ENCODE assay signal across 21 mouse cellular contexts in genomic region chr4:84449246-84450005, GRCm38 (mm10).
DNase-seq lines count a peak whose midpoint lies in the region; ATAC-seq and TF ChIP-seq lines count a peak whose summit lies in the region.
"Had no signal": no experiment of that assay in that cellular context is flagged by ENCODE, and none has a peak within 500 bp of the region (broad histone marks: within the 10 kb centered on the region; RNA-seq: fewer than 3 reads in every experiment).

No protein-coding gene starts in this region.

- peak overlapping the region; percentile 90 for H3K27ac ChIP-seq in kidney, adult 2 months (ENCODE audit: insufficient read depth, low read depth, low read length)
- no peak overlapping the region for H3K27ac ChIP-seq in kidney, embryonic 15.5 days
- H3K27ac ChIP-seq in intestine, embryonic 15.5 days: no peak overlapping the region
- peak overlapping the region; percentile 33; the same call in 1 of the 2 replicates for H3K27ac ChIP-seq in kidney, embryonic 16.5 days (ENCODE audit: low read length)
- H3K27ac ChIP-seq: embryonic facial prominence, embryonic 15.5 days; forebrain, embryonic 10.5 days; heart, embryonic 15.5 days had no signal

- no peak for TF ChIP-seq POLR2A in kidney, adult 2 months (IDR thresholded peaks at IDR 0.05; ENCODE audit: low read depth, low read length)

- no peak overlapping the region for H3K9ac ChIP-seq in kidney, embryonic 15.5 days
- no peak overlapping the region for H3K9ac ChIP-seq in intestine, embryonic 15.5 days
- H3K9ac ChIP-seq in kidney, embryonic 16.5 days (replicated peaks; ENCODE audit: low read length): no peak overlapping the region
- H3K9ac ChIP-seq: embryonic facial prominence, embryonic 15.5 days; heart, embryonic 15.5 days had no signal

- H3K27me3 ChIP-seq in kidney, adult 2 months (replicated peaks; ENCODE audit: control insufficient read depth, insufficient read depth, low read length): no peaks in the 10 kb centered on the region; the same call in 1 of the 2 replicates
- H3K27me3 ChIP-seq in kidney, embryonic 15.5 days: no peaks in the 10 kb centered on the region
- H3K27me3 ChIP-seq in intestine, embryonic 15.5 days (replicated peaks): no peaks in the 10 kb centered on the region
- H3K27me3 ChIP-seq in kidney, embryonic 16.5 days (ENCODE audit: insufficient read depth, low read length): no peaks in the 10 kb centered on the region
- H3K27me3 ChIP-seq: embryonic facial prominence, embryonic 15.5 days; heart, embryonic 15.5 days had no signal

- H3K9me3 ChIP-seq in kidney, embryonic 15.5 days (replicated peaks): no peaks in the 10 kb centered on the region
- no peaks in the 10 kb centered on the region for H3K9me3 ChIP-seq in intestine, embryonic 15.5 days
- H3K9me3 ChIP-seq in kidney, embryonic 16.5 days (ENCODE audit: low read length): no peaks in the 10 kb centered on the region
- H3K9me3 ChIP-seq: embryonic facial prominence, embryonic 15.5 days; forebrain, embryonic 10.5 days; heart, embryonic 15.5 days had no signal

- peak; percentile 81 for DNase-seq in kidney, adult 2 months
- DNase-seq in kidney, postnatal 36 days: peak; percentile 32 to 62
- no peak for DNase-seq in layer of hippocampus, postnatal 14 days (ENCODE audit: low spot score in 2 of 2)
- no peak for DNase-seq in gastrocnemius, adult 18-20 months (ENCODE audit: low spot score)
- DNase-seq: adrenal gland, postnatal 10 days; cerebellum, adult 11 months; cerebellum, adult 8-10 months; cerebellum, postnatal 14 days; embryo, embryonic 11 days; gastrocnemius, postnatal 10 days; heart, adult 18-20 months; heart, postnatal 14 days had no signal

- no peak for ATAC-seq in kidney, embryonic 15.5 days (replicated peaks; ENCODE audit: low FRiP score)
- peak; percentile 80 for ATAC-seq in intestine, embryonic 15.5 days
- ATAC-seq in kidney, embryonic 16.5 days (ENCODE audit: low FRiP score, low TSS enrichment): 0 out of 2 replicates have a peak, but pooled peaks have one; percentile 46
- ATAC-seq: forebrain, embryonic 14.5 days had no signal

- no peak overlapping the region for H3K4me3 ChIP-seq in kidney, adult 2 months (ENCODE audit: insufficient read depth, low read depth, low read length)
- H3K4me3 ChIP-seq in kidney, embryonic 15.5 days (replicated peaks): no peak overlapping the region
- H3K4me3 ChIP-seq in intestine, embryonic 15.5 days (replicated peaks): no peak overlapping the region
- no peak overlapping the region for H3K4me3 ChIP-seq in kidney, embryonic 16.5 days (ENCODE audit: low read length)
- H3K4me3 ChIP-seq: embryonic facial prominence, embryonic 15.5 days; erythroblast, embryonic 14.5 days; forebrain, embryonic 10.5 days; heart, embryonic 15.5 days had no signal

- no peaks in the 10 kb centered on the region for H3K36me3 ChIP-seq in kidney, adult 2 months (ENCODE audit: control insufficient read depth, insufficient read depth, low read length)
- H3K36me3 ChIP-seq in kidney, embryonic 15.5 days: no peaks in the 10 kb centered on the region
- H3K36me3 ChIP-seq in intestine, embryonic 15.5 days: no peaks in the 10 kb centered on the region
- H3K36me3 ChIP-seq in kidney, embryonic 16.5 days (ENCODE audit: insufficient read depth, low read length): no peaks in the 10 kb centered on the region
- H3K36me3 ChIP-seq: embryonic facial prominence, embryonic 15.5 days; forebrain, embryonic 10.5 days; heart, embryonic 15.5 days had no signal

- WGBS in kidney, adult 2 months: 47% methylated on average over 7 of the region's 7 CpGs
- 66% methylated on average over 7 of the region's 7 CpGs for WGBS in kidney, embryonic 15.5 days
- 55% methylated on average over 7 of the region's 7 CpGs for WGBS in intestine, embryonic 15.5 days
- WGBS in kidney, embryonic 16.5 days: 65% methylated on average over 7 of the region's 7 CpGs

- no peak overlapping the region for H3K4me2 ChIP-seq in kidney, embryonic 15.5 days
- no peak overlapping the region for H3K4me2 ChIP-seq in intestine, embryonic 15.5 days (replicated peaks)
- H3K4me2 ChIP-seq in kidney, embryonic 16.5 days (replicated peaks; ENCODE audit: low read depth, low read length): no peak overlapping the region
- H3K4me2 ChIP-seq: embryonic facial prominence, embryonic 15.5 days; heart, embryonic 11.5 days; heart, embryonic 15.5 days had no signal

- H3K4me1 ChIP-seq in kidney, adult 2 months (ENCODE audit: control insufficient read depth, insufficient read depth, low read length): no peaks in the 10 kb centered on the region; the same call in 1 of the 2 replicates
- peaks cover 7% of the 10 kb centered on the region for H3K4me1 ChIP-seq in kidney, embryonic 15.5 days
- no peaks in the 10 kb centered on the region for H3K4me1 ChIP-seq in intestine, embryonic 15.5 days (replicated peaks)
- H3K4me1 ChIP-seq in kidney, embryonic 16.5 days (ENCODE audit: insufficient read depth, low read length): peaks cover 12% of the 10 kb centered on the region
- H3K4me1 ChIP-seq: heart, embryonic 15.5 days had no signal

- no peak for TF ChIP-seq CTCF in kidney, adult 2 months (conservative IDR thresholded peaks at IDR 0.05; ENCODE audit: insufficient read depth, insufficient read length, low read depth, low read length)

Comparison
In these comparisons a context has a peak if more than half of its experiments do, and no peak if none do; other contexts are left out.
1. H3K27ac ChIP-seq: peak in kidney, adult 2 months (single experiment) and kidney, embryonic 16.5 days (single experiment); none in kidney, embryonic 15.5 days (single experiment) and intestine, embryonic 15.5 days (single experiment).
2. DNase-seq: peak in kidney, adult 2 months (single experiment) and kidney, postnatal 36 days (2 of 2); none in layer of hippocampus, postnatal 14 days (0 of 2) and gastrocnemius, adult 18-20 months (single experiment).